Mouse (Mus musculus) MEL (cell line): ENCODE measurements at regions not wholly inside any gene's neighbourhood (a gene's known extent, or its start where the extent isn't known, plus 50 kb on each side); places are given as distances from the start of the nearest gene placed in this dataset.

Experiments
- DNase-seq: peaks from one replicate; pipeline ENCODE4 v3.0.0; 2011; ENCODE audit warnings: low read depth, low spot score
- H3K27ac ChIP-seq: 2 replicates; pipeline ENCODE4 v1.5.1; 2012; ENCODE audit warnings: low read depth, mild to moderate bottlenecking, control low read depth, low read length, moderate library complexity; ENCODE audit not compliant: control insufficient read depth
- H3K27me3 ChIP-seq, 2 experiments: fragments of 150-350 bp in 1 of 2; sonication (generic) in 1 of 2; 2 replicates each; pipeline ENCODE4 v1.6.1; 2012; ENCODE audit warnings: low read length in 2 of 2, mild to moderate bottlenecking in 2 of 2, improper control_type of control experiment in 1 of 2, moderate library complexity in 1 of 2; ENCODE audit not compliant: insufficient read depth in 2 of 2, control insufficient read depth in 1 of 2
- H3K36me3 ChIP-seq, 2 experiments: 2 replicates each; pipeline ENCODE4 v1.6.1; 2012 to 2014; ENCODE audit warnings: low read length in 2 of 2, improper control_type of control experiment in 1 of 2, inconsistent platforms in 1 of 2, mild to moderate bottlenecking in 1 of 2; ENCODE audit not compliant: insufficient read depth in 2 of 2, control insufficient read depth in 1 of 2
- H3K4me1 ChIP-seq, 2 experiments: fragments of 150-350 bp in 1 of 2; sonication (generic) in 1 of 2; 2 replicates each; pipeline ENCODE4 v1.6.1; 2012; ENCODE audit warnings: low read length in 2 of 2, improper control_type of control experiment in 1 of 2, mild to moderate bottlenecking in 1 of 2; ENCODE audit not compliant: insufficient read depth in 2 of 2, control insufficient read depth in 1 of 2
- H3K4me3 ChIP-seq, 2 experiments: fragments of 150-350 bp in 1 of 2; sonication (generic) in 1 of 2; 2 replicates each; pipeline ENCODE4 v1.5.1; 2012; ENCODE audit warnings: low read depth in 2 of 2, low read length in 2 of 2, mild to moderate bottlenecking in 2 of 2, moderate library complexity in 2 of 2, control low read depth in 1 of 2, improper control_type of control experiment in 1 of 2; ENCODE audit not compliant: control insufficient read depth in 1 of 2, insufficient read depth in 1 of 2
- H3K79me2 ChIP-seq: 2 replicates; pipeline ENCODE4 v1.6.1; 2012; ENCODE audit warnings: mild to moderate bottlenecking, low read length, moderate library complexity; ENCODE audit not compliant: control insufficient read depth, poor library complexity, insufficient read depth
- H3K9ac ChIP-seq: 2 replicates; pipeline ENCODE4 v1.6.1; 2012; ENCODE audit warnings: low read depth, mild to moderate bottlenecking, control low read depth, low read length, moderate library complexity; ENCODE audit not compliant: control insufficient read depth, poor library complexity, severe bottlenecking
- H3K9me3 ChIP-seq: fragments of 150-350 bp; sonication (generic); replicated peaks from 2 replicates; pipeline ENCODE4 v1.6.1; 2012; ENCODE audit warnings: mild to moderate bottlenecking, low read length, improper control_type of control experiment, moderate library complexity; ENCODE audit not compliant: insufficient read depth
- CHD1 ChIP-seq: IDR thresholded peaks from 2 replicates; pipeline ENCODE4 v1.6.1; 2012; ENCODE audit warnings: low read depth, mild to moderate bottlenecking, inconsistent platforms, low read length, improper control_type of control experiment
- CTCF ChIP-seq, 3 experiments: IDR thresholded peaks in 2 of 3; conservative IDR thresholded peaks in 1 of 3; 2 replicates each; pipeline ENCODE4 v1.5.1; 2011 to 2012; ENCODE audit warnings: low read length in 3 of 3, low read depth in 2 of 3, mild to moderate bottlenecking in 2 of 3, improper control_type of control experiment in 1 of 3, inconsistent platforms in 1 of 3, mixed read lengths in 1 of 3, moderate library complexity in 1 of 3; ENCODE audit not compliant: control insufficient read depth in 1 of 3, insufficient read depth in 1 of 3, poor library complexity in 1 of 3, severe bottlenecking in 1 of 3
- E2F4 ChIP-seq: IDR thresholded peaks from 2 replicates; pipeline ENCODE4 v1.6.1; 2011; ENCODE audit warnings: low read depth, low read length, improper control_type of control experiment, borderline replicate concordance
- GATA1 ChIP-seq: IDR thresholded peaks from 2 replicates; pipeline ENCODE4 v1.6.1; 2011; ENCODE audit warnings: low read depth, low read length, improper control_type of control experiment
- MAFK ChIP-seq: IDR thresholded peaks from 2 replicates; pipeline ENCODE4 v1.6.1; 2011; ENCODE audit warnings: low read depth, mild to moderate bottlenecking, low read length, improper control_type of control experiment, borderline replicate concordance
- MAX ChIP-seq: IDR thresholded peaks from 2 replicates; pipeline ENCODE4 v1.6.1; 2011; ENCODE audit warnings: low read length, improper control_type of control experiment
- MEF2A ChIP-seq: IDR thresholded peaks from 2 replicates; pipeline ENCODE4 v1.6.1; 2014; ENCODE audit warnings: low read depth, mild to moderate bottlenecking, inconsistent platforms, low read length, improper control_type of control experiment; ENCODE audit not compliant: poor library complexity, insufficient replicate concordance, severe bottlenecking; ENCODE audit errors: extremely low read depth
- MYC ChIP-seq: IDR thresholded peaks from 2 replicates; pipeline ENCODE4 v1.6.1; 2011; ENCODE audit warnings: low read depth, mild to moderate bottlenecking, low read length, improper control_type of control experiment, moderate library complexity
- RCOR1 ChIP-seq: IDR thresholded peaks from 2 replicates; pipeline ENCODE4 v1.6.1; 2012; ENCODE audit warnings: low read depth, mild to moderate bottlenecking, inconsistent platforms, low read length, improper control_type of control experiment
- SIN3A ChIP-seq: IDR thresholded peaks from 2 replicates; pipeline ENCODE4 v1.6.1; 2012; ENCODE audit warnings: low read length, improper control_type of control experiment, inconsistent platforms
- SMC3 ChIP-seq: IDR thresholded peaks from 2 replicates; pipeline ENCODE4 v1.6.1; 2011; ENCODE audit warnings: low read depth, low read length, improper control_type of control experiment
- TAL1 ChIP-seq: IDR thresholded peaks from 2 replicates; pipeline ENCODE4 v1.6.1; 2012; ENCODE audit warnings: mild to moderate bottlenecking, inconsistent platforms, low read length, moderate library complexity, mixed read lengths
- TBP ChIP-seq: IDR thresholded peaks from 2 replicates; pipeline ENCODE4 v1.8.0; 2011; ENCODE audit warnings: low read depth, low read length, improper control_type of control experiment
- TCF12 ChIP-seq: IDR thresholded peaks from 2 replicates; pipeline ENCODE4 v1.6.1; 2014; ENCODE audit warnings: low read depth, mild to moderate bottlenecking, inconsistent platforms, low read length, improper control_type of control experiment, moderate library complexity
- USF2 ChIP-seq, 2 experiments: IDR thresholded peaks; 2 replicates each; pipeline ENCODE4 v1.6.1; 2011 to 2012; ENCODE audit warnings: improper control_type of control experiment in 2 of 2, low read length in 2 of 2, borderline replicate concordance in 1 of 2, inconsistent platforms in 1 of 2, low read depth in 1 of 2, mild to moderate bottlenecking in 1 of 2; ENCODE audit not compliant: insufficient read depth in 1 of 2
- ZMIZ1 ChIP-seq: IDR thresholded peaks from 2 replicates; pipeline ENCODE4 v1.6.1; 2012; ENCODE audit warnings: low read depth, mild to moderate bottlenecking, inconsistent platforms, low read length, improper control_type of control experiment, moderate library complexity

DNA sequence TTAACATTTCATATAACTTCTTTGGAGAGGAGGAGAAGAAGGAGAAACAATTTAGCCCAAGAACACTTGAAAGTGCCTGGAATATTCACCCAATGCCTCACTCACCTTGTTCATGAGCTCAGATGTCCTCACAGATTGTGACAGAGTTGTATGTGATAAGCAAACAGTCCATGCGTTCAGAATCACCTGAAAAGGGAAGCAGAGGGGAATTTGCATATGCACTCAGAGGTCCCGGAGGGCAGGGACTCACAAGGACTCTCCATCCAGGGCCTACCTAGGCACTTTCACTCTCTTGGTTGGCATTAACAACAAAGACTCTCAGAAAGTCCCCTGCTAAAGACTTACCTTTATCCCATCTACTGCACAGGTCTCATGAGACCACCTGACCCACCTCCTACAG, 75.6 kb upstream of the Lipc start:
- no peak for TF ChIP-seq RCOR1
- no peak for TF ChIP-seq MYC
- TF ChIP-seq TBP = no peak
- TF ChIP-seq TCF12 = no peak
- TF ChIP-seq TAL1 = no peak
- TF ChIP-seq E2F4 = no peak
- Histone ChIP-seq H3K79me2 (no peaks in the 10 kb centered on the region), H3K36me3 (no peaks in the 10 kb centered on the region)

DNA sequence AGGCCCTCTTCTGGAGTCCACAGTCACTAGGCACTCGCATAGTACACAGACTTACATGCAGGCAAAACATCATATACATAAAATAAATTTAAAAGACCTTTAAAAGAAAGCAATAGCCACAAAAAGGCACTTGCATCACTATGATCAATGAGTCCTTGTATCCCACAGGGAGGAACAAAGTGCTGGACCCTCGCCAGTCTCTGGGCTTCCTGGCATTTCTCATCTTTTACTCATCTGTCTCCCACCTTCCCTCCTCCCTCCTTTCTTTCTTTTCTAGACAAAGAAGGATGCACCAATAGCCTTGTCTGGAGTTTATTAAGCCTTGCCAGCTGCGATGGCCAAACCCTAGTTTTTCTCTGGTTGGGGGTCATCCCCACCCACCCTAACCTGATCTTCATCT, 73.2 kb upstream of the Lipc start:
- no peak overlapping the region for H3K9ac ChIP-seq
- no peaks in the 10 kb centered on the region for H3K36me3 ChIP-seq
- H3K4me3 ChIP-seq = no peak overlapping the region

More for the DNA sequence above, 75.6 kb upstream of the Lipc start:
- Histone ChIP-seq H3K4me3 (no peak overlapping the region), H3K9ac (no peak overlapping the region), H3K9me3 (no peaks in the 10 kb centered on the region), H3K27ac (no peak overlapping the region), H3K27me3 (peaks cover 5 to 6% of the 10 kb centered on the region in 2 experiments; a peak in 3 of 4 replicates), H3K4me1 (no peaks in the 10 kb centered on the region)
- no peak for DNase-seq

GRCm38 (mm10) chr9:71018206-71018605, 66.2 kb upstream of the Lipc start:
- no peaks in the 10 kb centered on the region for H3K9me3 ChIP-seq
- no peaks in the 10 kb centered on the region for H3K79me2 ChIP-seq
- H3K4me1 ChIP-seq = peaks cover 0 to 3% of the 10 kb centered on the region in 2 experiments; a peak in 1 of 4 replicates
- DNase-seq = no peak
- H3K27me3 ChIP-seq = peaks cover 0 to 4% of the 10 kb centered on the region in 2 experiments; a peak in 1 of 4 replicates
- H3K36me3 ChIP-seq = no peaks in the 10 kb centered on the region; a peak in 1 of 4 replicates
- H3K27ac ChIP-seq = no peak overlapping the region
- TF ChIP-seq MEF2A (no peak), GATA1 (no peak), TCF12 (no peak), CTCF (IDR thresholded peaks at IDR 0.05 in 2 of 3, conservative IDR thresholded peaks at IDR 0.05 in 1 of 3; ENCODE audit: control insufficient read depth in 1 of 3, insufficient read depth in 1 of 3, low read depth in 2 of 3, low read length in 3 of 3, poor library complexity in 1 of 3, severe bottlenecking in 1 of 3) (no peak), MAX (no peak), SIN3A (no peak), SMC3 (no peak)
- no peak overlapping the region for H3K4me3 ChIP-seq
- H3K9ac ChIP-seq = no peak overlapping the region

More for the DNA sequence above, 73.2 kb upstream of the Lipc start:
- TF ChIP-seq USF2 (IDR thresholded peaks at IDR 0.05; ENCODE audit: borderline replicate concordance in 1 of 2, insufficient read depth in 1 of 2, low read depth in 1 of 2, low read length in 2 of 2) (no peak), CHD1 (no peak), MAFK (no peak), ZMIZ1 (no peak)
- Histone ChIP-seq H3K9me3 (no peaks in the 10 kb centered on the region), H3K27ac (no peak overlapping the region), H3K79me2 (no peaks in the 10 kb centered on the region), H3K4me1 (no peaks in the 10 kb centered on the region), H3K27me3 (peaks cover 2 to 6% of the 10 kb centered on the region in 2 experiments; a peak in 2 of 4 replicates)
- no peak for DNase-seq
